Mouse (Mus musculus) intestine, embryonic 15.5 days (tissue): ENCODE data around the gene Chad. TPM values are rescaled to one million over a fixed set of nuclear protein-coding genes. Genes with fewer than 3 reads are reported as not detected.

Experiments
- ATAC-seq: fragments of 200-750 bp; cut with Nextera tagmentation; 2 replicates; pipeline ENCODE4 v1.8.0; 2017; ENCODE audit warnings: moderate TSS enrichment, moderate library complexity
- H3K27ac ChIP-seq: fragments of 300-500 bp; sonication (generic); 2 replicates; pipeline ENCODE4 v1.5.1; 2015; ENCODE audit warnings: mild to moderate bottlenecking, inconsistent platforms
- H3K27me3 ChIP-seq: fragments of 300-500 bp; sonication (generic); replicated peaks from 2 replicates; pipeline ENCODE4 v1.6.1; 2015; ENCODE audit warnings: inconsistent platforms
- H3K36me3 ChIP-seq: fragments of 300-500 bp; sonication (generic); 2 replicates; pipeline ENCODE4 v1.6.1; 2015; ENCODE audit warnings: inconsistent platforms
- H3K4me1 ChIP-seq: fragments of 300-500 bp; sonication (generic); replicated peaks from 2 replicates; pipeline ENCODE4 v1.6.1; 2015; ENCODE audit warnings: inconsistent platforms
- H3K4me2 ChIP-seq: fragments of 300-500 bp; sonication (generic); replicated peaks from 2 replicates; pipeline ENCODE4 v1.6.1; 2015; ENCODE audit warnings: mild to moderate bottlenecking, inconsistent platforms
- H3K4me3 ChIP-seq: fragments of 300-500 bp; sonication (generic); replicated peaks from 2 replicates; pipeline ENCODE4 v1.5.1; 2015; ENCODE audit warnings: inconsistent platforms
- H3K9ac ChIP-seq: fragments of 300-500 bp; sonication (generic); 2 replicates; pipeline ENCODE4 v1.6.1; 2015; ENCODE audit warnings: inconsistent platforms
- H3K9me3 ChIP-seq: fragments of 300-500 bp; sonication (generic); 2 replicates; pipeline ENCODE4 v1.6.1; 2016; ENCODE audit warnings: inconsistent platforms
- WGBS: fragments of 180-500 bp; shearing (Covaris S2); methylation state at CpG from one replicate; pipeline ENCODE4 v1.1.7; 2015; 5-methylcytosine and 5-hydroxymethylcytosine counted together
- polyA plus RNA-seq: library from polyadenylated mRNA; unstranded; fragments of >200 nt; fragmentation: Nextera tagmentation; extraction: Ambion mirVana; gene quantifications from 2 replicates; pipeline ENCODE4 v1.2.1, GENCODE M21; 2015

Chad gene
- polyA plus RNA-seq, 1 experiment from 2014 or later, result 1.4 TPM

DNA sequence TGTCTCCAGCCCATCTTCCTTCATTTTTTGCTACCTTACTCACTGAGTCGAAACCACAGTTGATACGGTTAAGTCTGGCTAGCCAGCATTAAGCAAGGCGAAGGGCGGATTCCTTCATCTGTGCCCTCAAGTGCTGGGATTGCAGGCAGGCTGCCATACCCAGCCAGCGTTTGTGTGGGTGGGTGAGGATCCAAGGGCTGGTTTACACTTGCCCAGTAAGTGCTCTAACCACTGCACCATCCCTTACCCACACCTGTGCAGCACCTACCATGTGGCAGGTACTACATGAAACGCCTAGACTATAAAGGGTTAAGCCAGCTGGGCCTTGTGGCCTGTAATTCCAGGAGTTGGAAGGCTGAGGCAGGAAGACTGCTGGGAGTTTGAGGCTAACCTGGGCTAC is 17.6 kb upstream of the Chad start:
- Histone ChIP-seq H3K4me1 (peaks cover 16% of the 10 kb centered on the region), H3K4me3 (no peak overlapping the region), H3K9me3 (no peaks in the 10 kb centered on the region), H3K27me3 (no peaks in the 10 kb centered on the region), H3K4me2 (no peak overlapping the region), H3K27ac (no peak overlapping the region), H3K9ac (no peak overlapping the region), H3K36me3 (no peaks in the 10 kb centered on the region)
- ATAC-seq, result no peak
- WGBS, result 93% methylated on average over 6 of the region's 6 CpGs

DNA sequence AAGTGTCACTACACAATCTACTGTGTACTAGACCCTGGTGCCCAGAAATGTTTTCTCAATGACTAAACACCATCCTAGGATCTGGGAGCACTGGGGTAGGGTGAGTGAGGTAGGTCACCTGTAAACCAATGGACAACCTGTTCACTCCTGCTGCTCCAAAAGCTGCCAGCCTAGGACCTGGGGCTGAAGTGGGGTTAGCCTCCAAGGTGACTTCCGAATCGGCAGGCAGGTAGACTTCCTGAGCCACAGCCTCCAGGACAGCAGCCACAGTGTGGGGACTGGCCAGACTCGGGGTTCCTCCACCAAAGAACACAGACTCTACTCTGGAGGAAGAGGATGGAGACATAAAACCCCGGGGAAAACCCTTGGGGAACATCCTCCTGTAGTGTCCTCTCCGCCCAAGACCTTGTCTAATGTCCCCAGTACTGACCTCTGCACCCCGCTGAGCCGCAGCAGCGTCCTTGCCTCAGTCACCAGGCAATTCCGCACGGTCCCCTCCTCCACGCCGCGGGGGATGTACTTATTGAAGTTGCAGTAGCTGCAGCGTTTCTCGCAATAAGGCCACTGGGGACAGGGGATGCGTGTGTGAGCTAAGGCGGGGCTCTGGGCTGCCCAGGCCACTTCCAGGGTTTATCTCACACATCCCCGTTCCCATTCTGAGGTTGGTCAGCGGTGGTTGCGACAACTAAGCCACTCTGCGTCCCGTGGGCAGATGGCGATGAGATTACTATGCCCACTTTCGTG is 16.6 kb upstream of the Chad start:
- H3K4me2 ChIP-seq, result peak overlapping the region; percentile 93
- H3K27ac ChIP-seq, result peak overlapping the region; percentile 81; the same call in 1 of the 2 replicates
- no peaks in the 10 kb centered on the region for H3K27me3 ChIP-seq
- no peaks in the 10 kb centered on the region for H3K9me3 ChIP-seq
- H3K9ac ChIP-seq, result peak overlapping the region; percentile 68
- H3K4me3 ChIP-seq, result peak overlapping the region; percentile 60
- 12% methylated on average over 24 of the region's 24 CpGs for WGBS
- peaks cover 16% of the 10 kb centered on the region for H3K4me1 ChIP-seq
- peak; percentile 43 for ATAC-seq
- H3K36me3 ChIP-seq, result no peaks in the 10 kb centered on the region

DNA sequence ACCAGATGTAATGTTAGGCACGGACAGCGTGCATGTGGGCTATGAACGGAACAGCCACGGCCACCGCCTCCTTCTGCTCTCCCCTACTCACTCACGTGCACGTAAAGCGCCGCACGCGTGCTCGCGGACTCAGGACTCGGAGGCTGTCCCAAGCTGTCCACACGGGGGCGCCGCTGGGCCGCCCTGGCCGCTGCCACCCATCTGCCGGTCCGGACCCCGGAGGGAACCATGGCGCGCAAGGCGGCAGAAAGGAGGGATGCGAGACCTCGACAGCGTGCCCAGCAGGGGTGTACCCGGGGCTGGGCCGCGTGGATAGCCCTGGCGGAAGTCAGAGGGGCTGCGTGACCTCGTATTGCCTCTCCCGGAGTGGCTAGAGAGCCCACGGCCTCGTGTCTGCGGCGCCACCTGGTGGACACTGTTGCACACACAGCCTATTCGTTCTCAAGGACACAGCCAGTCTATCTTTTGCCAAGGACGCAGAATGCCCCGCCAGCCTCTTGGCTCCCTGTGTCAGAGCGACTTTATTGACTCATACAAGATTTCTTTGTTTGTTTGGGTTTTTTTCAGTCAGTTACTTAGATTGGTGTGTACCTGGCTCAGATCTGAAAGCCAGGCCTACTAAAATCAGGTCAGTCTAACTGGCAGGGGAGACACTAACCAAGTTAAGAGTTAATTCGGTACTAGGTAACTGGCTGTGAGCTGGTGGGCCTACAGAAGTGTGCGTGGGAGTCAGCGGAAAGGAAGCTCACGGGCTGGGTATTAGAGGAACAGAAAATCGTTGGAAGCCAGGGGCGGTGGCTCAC is 15.8 kb upstream of the Chad start, which contains the start of gene Rsad1:
TSS of gene Rsad1 (minus strand) at position 368 of the 803 bp plus-strand sequence.
- Histone ChIP-seq H3K9ac (peak within 1 kb of the TSS; percentile 68), H3K27ac (peak within 1 kb of the TSS; percentile 81), H3K9me3 (no peaks in the 10 kb centered on the region), H3K4me1 (peaks cover 16% of the 10 kb centered on the region), H3K27me3 (no peaks in the 10 kb centered on the region), H3K36me3 (no peaks in the 10 kb centered on the region), H3K4me3 (peak within 1 kb of the TSS; percentile 60), H3K4me2 (peak within 1 kb of the TSS; percentile 93)
- 4% methylated on average over 49 of the region's 49 CpGs for WGBS
- peak; percentile 87 for ATAC-seq

DNA sequence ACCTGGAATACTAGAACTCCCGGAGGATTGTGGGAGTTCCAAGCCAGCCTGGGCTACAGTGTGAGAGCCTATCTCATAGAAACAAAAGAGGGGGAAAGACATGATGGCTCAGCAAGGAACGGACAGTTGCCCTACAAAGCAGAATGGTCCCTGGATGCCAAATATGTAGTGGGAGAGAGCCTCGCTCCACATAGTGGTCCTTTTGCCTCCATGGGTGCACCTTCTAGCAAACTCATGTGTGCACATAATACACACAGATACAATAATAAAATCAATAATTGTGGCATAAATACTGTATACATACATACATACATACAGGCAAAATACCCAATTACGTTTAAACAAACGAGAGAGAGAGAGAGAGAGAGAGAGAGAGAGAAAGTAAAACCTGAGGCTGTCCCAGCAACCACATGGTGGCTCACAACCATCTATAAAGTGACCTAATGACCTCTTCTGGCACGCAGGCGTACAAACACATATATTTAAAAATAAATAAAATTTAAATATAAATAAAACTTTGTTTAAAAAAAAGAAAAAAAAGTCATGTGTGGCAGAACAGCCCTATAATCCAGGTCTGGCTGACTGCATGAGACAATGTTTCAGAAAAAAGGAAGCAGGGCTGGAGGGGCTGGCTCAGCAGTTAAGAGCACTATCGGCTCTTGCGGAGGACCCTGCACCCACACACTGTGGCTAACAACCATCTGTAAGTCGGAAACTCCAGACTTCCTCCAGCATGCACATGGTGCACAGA is 15.0 kb upstream of the Chad start:
- no peak for ATAC-seq
- WGBS, result 55% methylated on average over 10 of the region's 10 CpGs
- no peak overlapping the region for H3K27ac ChIP-seq

DNA sequence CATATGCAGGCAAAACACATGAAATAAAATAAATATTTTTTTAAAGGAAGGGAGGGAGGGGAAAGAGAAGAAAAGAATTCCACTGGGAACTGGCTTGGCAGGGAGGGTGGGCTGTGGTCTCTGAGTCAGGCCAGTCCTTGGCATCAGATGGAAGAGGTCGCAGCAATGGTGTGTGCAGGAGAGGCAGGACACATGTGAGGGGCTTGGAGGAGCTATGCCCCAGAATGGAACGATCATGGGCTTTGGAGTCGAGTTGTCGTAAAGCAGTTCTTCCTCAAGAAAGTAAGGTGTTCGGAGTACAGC is 14.5 kb upstream of the Chad start:
- H3K4me3 ChIP-seq, result no peak overlapping the region
- H3K27ac ChIP-seq, result no peak overlapping the region
- no peaks in the 10 kb centered on the region for H3K9me3 ChIP-seq
- 76% methylated on average over 5 of the region's 5 CpGs for WGBS
- ATAC-seq, result no peak
- H3K36me3 ChIP-seq, result no peaks in the 10 kb centered on the region
- H3K27me3 ChIP-seq, result no peaks in the 10 kb centered on the region
- H3K4me1 ChIP-seq, result peaks cover 13% of the 10 kb centered on the region
- no peak overlapping the region for H3K9ac ChIP-seq
- H3K4me2 ChIP-seq, result no peak overlapping the region

More for the DNA sequence above, 15.0 kb upstream of the Chad start:
- Histone ChIP-seq H3K4me2 (peak overlapping the region; percentile 93; the same call in 1 of the 2 replicates), H3K27me3 (no peaks in the 10 kb centered on the region), H3K9me3 (no peaks in the 10 kb centered on the region), H3K9ac (no peak overlapping the region), H3K36me3 (no peaks in the 10 kb centered on the region), H3K4me1 (peaks cover 13% of the 10 kb centered on the region), H3K4me3 (no peak overlapping the region)

DNA sequence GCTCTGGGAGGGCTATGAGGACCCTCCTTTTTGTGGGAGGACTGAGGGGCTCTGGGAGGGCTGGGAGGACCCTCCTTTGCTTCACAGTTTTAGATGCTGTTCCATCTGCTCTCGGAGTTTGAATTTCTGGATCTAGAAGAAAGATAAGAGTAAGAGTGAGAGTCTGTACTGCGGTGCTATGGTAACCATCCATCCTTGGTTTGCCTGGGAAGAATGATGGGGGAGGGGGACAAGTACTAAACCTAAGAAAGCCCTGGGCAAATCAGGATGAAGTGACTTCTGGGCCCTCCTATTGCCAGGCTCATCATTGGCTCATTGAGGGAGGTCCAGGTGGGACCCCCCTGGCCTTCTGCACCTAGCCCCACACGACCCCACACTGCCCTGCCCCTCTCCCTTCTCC is 6.6 kb upstream of the Chad start:
- 60% methylated on average over 3 of the region's 3 CpGs for WGBS
- H3K4me2 ChIP-seq, result no peak overlapping the region
- 0 out of 2 replicates have a peak, but pooled peaks cover 2% of the 10 kb centered on the region for H3K4me1 ChIP-seq
- ATAC-seq, result no peak
- no peaks in the 10 kb centered on the region for H3K36me3 ChIP-seq
- no peaks in the 10 kb centered on the region for H3K27me3 ChIP-seq
- H3K9ac ChIP-seq, result no peak overlapping the region
- no peaks in the 10 kb centered on the region for H3K9me3 ChIP-seq
- H3K4me3 ChIP-seq, result no peak overlapping the region
- no peak overlapping the region for H3K27ac ChIP-seq

DNA sequence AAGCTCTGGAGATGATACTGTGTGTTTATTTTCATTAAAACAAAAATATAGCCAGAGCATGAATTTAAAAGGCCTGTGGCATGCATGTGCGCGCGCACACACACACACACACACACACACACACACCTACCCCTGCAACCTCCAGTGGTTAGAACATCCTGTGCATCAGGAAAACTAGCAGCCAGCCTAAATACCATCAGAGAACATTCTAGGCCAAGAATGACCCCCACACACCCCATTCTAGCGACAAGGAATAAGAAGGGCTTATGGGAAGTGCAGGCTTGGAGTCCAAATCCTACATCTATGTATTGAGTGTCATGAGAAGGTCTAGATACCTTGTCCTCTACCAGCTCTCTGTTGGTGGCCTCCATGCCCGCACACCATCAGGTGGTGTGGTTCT is 1.5 kb upstream of the Chad start:
- ATAC-seq, result no peak
- Histone ChIP-seq H3K4me2 (no peak overlapping the region), H3K27ac (no peak overlapping the region), H3K9ac (no peak overlapping the region), H3K27me3 (peaks cover 8% of the 10 kb centered on the region; the same call in 1 of the 2 replicates), H3K36me3 (no peaks in the 10 kb centered on the region), H3K4me1 (peaks cover 23% of the 10 kb centered on the region), H3K9me3 (no peaks in the 10 kb centered on the region), H3K4me3 (no peak overlapping the region)
- WGBS, result 91% methylated on average over 5 of the region's 5 CpGs

DNA sequence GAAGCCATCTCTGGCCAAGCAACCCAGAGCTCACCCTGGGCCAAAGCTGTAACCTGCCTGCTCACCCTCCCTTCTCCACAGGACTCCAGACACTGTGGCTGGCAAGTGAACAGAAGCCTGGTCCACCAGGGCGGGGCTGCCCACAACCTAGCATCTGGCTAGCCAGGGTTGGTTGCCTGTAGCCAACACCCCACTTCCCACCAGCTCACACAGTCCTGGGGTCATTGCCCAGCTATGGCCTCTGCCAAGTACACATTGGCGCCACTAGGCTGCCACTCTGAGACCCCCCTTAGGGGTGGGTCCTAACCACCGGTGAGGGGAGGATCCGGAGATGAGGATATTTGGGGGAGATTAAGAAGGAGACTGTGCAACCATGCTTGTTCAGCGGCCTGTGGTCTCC is 1.0 kb upstream of the Chad start:
- Histone ChIP-seq H3K4me3 (no peak overlapping the region; the same call in 1 of the 2 replicates), H3K4me1 (peaks cover 23% of the 10 kb centered on the region)
- WGBS, result 63% methylated on average over 5 of the region's 5 CpGs

DNA sequence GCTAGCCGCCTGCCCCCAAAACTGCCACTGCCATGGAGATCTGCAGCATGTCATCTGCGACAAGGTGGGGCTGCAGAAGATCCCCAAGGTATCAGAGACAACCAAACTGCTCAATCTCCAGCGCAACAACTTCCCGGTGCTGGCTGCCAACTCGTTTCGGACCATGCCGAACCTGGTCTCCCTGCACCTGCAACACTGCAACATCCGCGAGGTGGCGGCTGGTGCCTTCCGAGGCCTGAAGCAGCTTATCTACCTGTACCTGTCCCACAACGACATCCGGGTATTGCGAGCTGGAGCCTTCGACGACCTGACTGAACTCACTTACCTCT is 268 bp downstream of the Chad start:
- H3K36me3 ChIP-seq, result no peaks in the 10 kb centered on the region
- peak overlapping the region; percentile 15; the same call in 1 of the 2 replicates for H3K4me3 ChIP-seq
- peaks cover 23% of the 10 kb centered on the region for H3K4me1 ChIP-seq
- no peak overlapping the region for H3K27ac ChIP-seq
- peak; percentile 58 for ATAC-seq
- H3K9ac ChIP-seq, result peak overlapping the region; percentile 31; the same call in 1 of the 2 replicates
- H3K27me3 ChIP-seq, result peaks cover 8% of the 10 kb centered on the region; the same call in 1 of the 2 replicates
- H3K4me2 ChIP-seq, result peak overlapping the region; percentile 55
- whole genome bisulfite sequencing, result 23% methylated on average over 16 of the region's 16 CpGs
- no peaks in the 10 kb centered on the region for H3K9me3 ChIP-seq

More for the DNA sequence above, 1.0 kb upstream of the Chad start:
- no peaks in the 10 kb centered on the region for H3K9me3 ChIP-seq
- H3K36me3 ChIP-seq, result no peaks in the 10 kb centered on the region
- ATAC-seq, result peak; percentile 27; the same call in 1 of the 2 replicates
- H3K27ac ChIP-seq, result no peak overlapping the region
- H3K9ac ChIP-seq, result no peak overlapping the region
- H3K27me3 ChIP-seq, result peaks cover 8% of the 10 kb centered on the region; the same call in 1 of the 2 replicates
- H3K4me2 ChIP-seq, result peak overlapping the region; percentile 55

DNA sequence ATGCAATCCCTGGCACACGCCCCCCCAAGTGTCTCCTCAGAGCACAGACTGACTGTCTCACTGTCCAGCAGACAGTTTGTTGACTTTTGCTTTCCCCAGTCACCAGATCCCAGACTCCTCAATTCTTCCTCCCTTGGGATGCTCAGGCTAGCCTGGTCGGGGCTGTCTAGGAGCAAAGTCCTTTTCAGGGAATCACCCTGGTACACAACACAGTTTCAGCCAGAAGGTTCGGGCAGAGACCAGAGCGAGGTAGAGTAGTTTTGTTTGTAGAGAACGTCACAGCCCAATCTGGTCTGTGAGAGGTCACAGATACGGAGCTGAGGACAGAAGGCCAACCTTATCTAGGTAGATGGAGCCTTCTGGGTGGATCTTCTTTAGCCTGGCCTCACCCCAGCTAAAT is 1.7 kb downstream of the Chad start:
- H3K9me3 ChIP-seq, result no peaks in the 10 kb centered on the region
- no peak for ATAC-seq
- no peaks in the 10 kb centered on the region for H3K36me3 ChIP-seq
- 47% methylated on average over 6 of the region's 6 CpGs for WGBS
- H3K27ac ChIP-seq, result no peak overlapping the region
- H3K4me1 ChIP-seq, result peaks cover 23% of the 10 kb centered on the region
- H3K4me2 ChIP-seq, result no peak overlapping the region
- H3K4me3 ChIP-seq, result no peak overlapping the region
- H3K9ac ChIP-seq, result no peak overlapping the region
- H3K27me3 ChIP-seq, result peaks cover 8% of the 10 kb centered on the region; the same call in 1 of the 2 replicates

DNA sequence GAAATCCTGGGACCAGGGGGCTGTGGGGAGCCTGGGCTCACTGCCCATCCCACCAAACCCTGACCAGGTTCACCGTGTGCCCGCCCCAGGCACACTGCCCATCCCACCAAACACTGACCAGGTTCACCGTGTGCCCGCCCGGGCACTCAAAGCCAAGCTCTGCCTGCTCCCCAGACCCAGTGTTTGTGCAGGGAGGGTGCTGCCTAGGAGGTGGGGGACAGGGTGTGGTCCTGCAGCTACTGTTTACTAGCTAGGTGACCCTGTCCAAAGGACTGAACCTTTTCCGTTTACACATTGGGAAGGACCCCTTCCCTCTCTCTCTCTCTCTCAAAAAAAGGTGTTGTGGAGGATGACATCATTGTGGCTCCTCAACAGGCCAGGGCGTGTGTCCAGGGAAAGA is 2.5 kb downstream of the Chad start:
- Histone ChIP-seq H3K27ac (no peak overlapping the region), H3K4me3 (no peak overlapping the region), H3K4me2 (no peak overlapping the region), H3K36me3 (no peaks in the 10 kb centered on the region), H3K9me3 (no peaks in the 10 kb centered on the region), H3K27me3 (peaks cover 8% of the 10 kb centered on the region; the same call in 1 of the 2 replicates), H3K9ac (no peak overlapping the region), H3K4me1 (peaks cover 23% of the 10 kb centered on the region)
- no peak for ATAC-seq
- WGBS, result 86% methylated on average over 7 of the region's 7 CpGs

DNA sequence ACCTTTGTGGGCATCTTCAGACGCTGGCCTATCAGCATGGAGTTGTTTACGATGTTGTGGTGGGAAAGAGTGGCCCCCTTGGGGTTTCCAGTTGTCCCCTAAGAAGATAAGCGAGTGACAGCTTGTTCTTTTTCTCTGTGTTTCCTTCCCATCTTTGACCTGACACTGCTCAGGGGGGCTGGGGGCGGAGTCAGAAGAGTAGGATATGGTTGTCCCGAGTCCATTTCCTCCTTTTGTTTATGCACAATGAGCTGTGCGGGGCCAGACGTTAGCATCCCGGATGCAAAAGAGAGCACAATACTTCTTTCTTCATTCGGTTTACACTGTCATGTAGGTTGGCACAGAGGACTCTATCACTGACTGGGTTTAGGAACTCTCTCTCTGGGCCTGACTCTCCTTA is 5.8 kb downstream of the Chad start:
- Histone ChIP-seq H3K4me2 (no peak overlapping the region), H3K4me3 (no peak overlapping the region), H3K27me3 (peaks cover 3% of the 10 kb centered on the region; the same call in 1 of the 2 replicates), H3K27ac (0 out of 2 replicates have a peak overlapping the region, but pooled peaks have one; percentile 27), H3K9me3 (no peaks in the 10 kb centered on the region), H3K9ac (no peak overlapping the region), H3K36me3 (no peaks in the 10 kb centered on the region), H3K4me1 (0 out of 2 replicates have a peak, but pooled peaks cover 5% of the 10 kb centered on the region)
- ATAC-seq, result no peak
- 46% methylated on average over 9 of the region's 9 CpGs for WGBS
